ENCODE assay signal across 23 mouse cellular contexts in the genomic region with DNA sequence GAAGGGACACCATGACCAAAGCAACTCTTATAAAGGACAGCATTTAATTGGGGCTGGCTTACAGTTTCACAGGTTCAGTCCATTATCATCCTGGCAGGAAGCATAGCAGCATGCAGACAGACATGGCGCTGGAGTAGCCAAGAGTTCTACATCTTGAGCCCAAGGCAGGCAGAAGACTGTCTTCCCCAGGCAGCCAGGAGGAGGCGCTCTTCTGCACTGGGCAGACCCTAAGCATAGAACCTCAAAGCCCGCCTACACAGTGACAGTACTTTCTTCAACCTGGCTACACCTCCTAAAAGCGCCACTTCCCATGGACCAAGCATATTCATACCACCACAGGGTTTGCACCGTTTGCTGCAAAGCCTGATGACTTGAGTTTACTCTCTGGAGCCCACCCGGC. TPM values are rescaled to one million over a fixed set of nuclear protein-coding genes. Genes with fewer than 3 reads are reported as not detected.
DNase-seq lines count a peak whose midpoint lies in the region; ATAC-seq and TF ChIP-seq lines count a peak whose summit lies in the region.
"Had no signal": no experiment of that assay in that cellular context is flagged by ENCODE, and none has a peak within 500 bp of the region (broad histone marks: within the 10 kb centered on the region; RNA-seq: fewer than 3 reads in every experiment).

No protein-coding gene starts in this region.

- H3K9ac ChIP-seq in intestine, postnatal 0 days (ENCODE audit: low read depth, low read length) = no peak overlapping the region
- H3K9ac ChIP-seq in intestine, embryonic 15.5 days = no peak overlapping the region
- H3K9ac ChIP-seq: forebrain, embryonic 13.5 days; heart, embryonic 15.5 days; limb, embryonic 13.5 days; liver, embryonic 13.5 days had no signal

- ATAC-seq in intestine, postnatal 0 days = no peak
- ATAC-seq in intestine, embryonic 15.5 days = no peak
- ATAC-seq: forebrain, embryonic 13.5 days; hindbrain, postnatal 0 days had no signal

- peak; percentile 17 for DNase-seq in thymus, postnatal 0 days (ENCODE audit: low spot score)
- no peak for DNase-seq in thymus, postnatal 10 days (ENCODE audit: low spot score in 2 of 2)
- DNase-seq in ES-CJ7 (ENCODE audit: low read depth, low spot score) = peak; percentile 55
- peak; percentile 46 for DNase-seq in naive thymus-derived CD4-positive, alpha-beta T cell, adult 2 months (ENCODE audit: low read depth)
- no peak for DNase-seq in ovary, postnatal 14 days (ENCODE audit: low spot score)
- no peak for DNase-seq in limb, embryonic 10.5 days (ENCODE audit: low spot score)
- DNase-seq: adrenal gland, postnatal 36 days; B cell, adult 2 months; cerebellum, adult 9-10 months; gastrocnemius, postnatal 36 days; heart, postnatal 4 days; kidney, adult 18-20 months; kidney, postnatal 14 days; liver, embryonic 13.5 days; lung, postnatal 10 days had no signal

- H3K4me2 ChIP-seq in intestine, postnatal 0 days (replicated peaks; ENCODE audit: low read depth) = no peak overlapping the region
- H3K4me2 ChIP-seq in intestine, embryonic 15.5 days (replicated peaks) = no peak overlapping the region
- H3K4me2 ChIP-seq: forebrain, embryonic 13.5 days; heart, embryonic 15.5 days; limb, embryonic 13.5 days; liver, embryonic 13.5 days had no signal

- H3K27ac ChIP-seq in intestine, postnatal 0 days (ENCODE audit: low read depth, low read length) = no peak overlapping the region
- no peak overlapping the region for H3K27ac ChIP-seq in intestine, embryonic 15.5 days
- H3K27ac ChIP-seq in limb, embryonic 10.5 days = no peak overlapping the region
- H3K27ac ChIP-seq: forebrain, embryonic 13.5 days; heart, embryonic 15.5 days; hindbrain, postnatal 0 days; limb, embryonic 13.5 days; liver, embryonic 13.5 days; midbrain, embryonic 10.5 days had no signal

- H3K36me3 ChIP-seq in intestine, postnatal 0 days (ENCODE audit: control insufficient read depth, insufficient read depth) = no peaks in the 10 kb centered on the region
- no peaks in the 10 kb centered on the region for H3K36me3 ChIP-seq in intestine, embryonic 15.5 days
- no peaks in the 10 kb centered on the region for H3K36me3 ChIP-seq in limb, embryonic 10.5 days
- H3K36me3 ChIP-seq: heart, embryonic 15.5 days; limb, embryonic 13.5 days; liver, embryonic 13.5 days; midbrain, embryonic 10.5 days had no signal

- WGBS in intestine, postnatal 0 days = 94% methylated on average over 6 of the region's 6 CpGs
- WGBS in intestine, embryonic 15.5 days = 95% methylated on average over 6 of the region's 6 CpGs
- 89% methylated on average over 6 of the region's 6 CpGs for WGBS in limb, embryonic 10.5 days

- TF ChIP-seq CTCF in intestine, postnatal 0 days (IDR thresholded peaks at IDR 0.05; ENCODE audit: low read depth) = peak; percentile 16; the same call in 1 of the 2 replicates

- no peaks in the 10 kb centered on the region for H3K9me3 ChIP-seq in intestine, postnatal 0 days (ENCODE audit: control insufficient read depth)
- H3K9me3 ChIP-seq in intestine, embryonic 15.5 days = no peaks in the 10 kb centered on the region
- H3K9me3 ChIP-seq in limb, embryonic 10.5 days (replicated peaks) = no peaks in the 10 kb centered on the region
- H3K9me3 ChIP-seq: forebrain, embryonic 13.5 days; heart, embryonic 15.5 days; limb, embryonic 13.5 days; liver, embryonic 13.5 days; midbrain, embryonic 10.5 days had no signal

- H3K4me3 ChIP-seq in intestine, postnatal 0 days (ENCODE audit: low read depth, low read length) = no peak overlapping the region
- no peak overlapping the region for H3K4me3 ChIP-seq in intestine, embryonic 15.5 days (replicated peaks)
- no peak overlapping the region for H3K4me3 ChIP-seq in limb, embryonic 10.5 days
- H3K4me3 ChIP-seq: forebrain, embryonic 13.5 days; heart, embryonic 15.5 days; limb, embryonic 13.5 days; liver, embryonic 13.5 days; midbrain, embryonic 10.5 days had no signal

- no peaks in the 10 kb centered on the region for H3K27me3 ChIP-seq in intestine, postnatal 0 days (replicated peaks; ENCODE audit: control insufficient read depth, insufficient read depth, low read length)
- H3K27me3 ChIP-seq in intestine, embryonic 15.5 days (replicated peaks) = no peaks in the 10 kb centered on the region
- peaks cover 94% of the 10 kb centered on the region for H3K27me3 ChIP-seq in limb, embryonic 10.5 days (ENCODE audit: low read depth, poor library complexity, severe bottlenecking)
- H3K27me3 ChIP-seq: forebrain, embryonic 13.5 days; liver, embryonic 13.5 days had no signal

- H3K4me1 ChIP-seq in intestine, postnatal 0 days (replicated peaks; ENCODE audit: control insufficient read depth, insufficient read depth, low read length) = no peaks in the 10 kb centered on the region
- peaks cover 9% of the 10 kb centered on the region for H3K4me1 ChIP-seq in intestine, embryonic 15.5 days (replicated peaks)
- H3K4me1 ChIP-seq in limb, embryonic 10.5 days = peaks cover 26% of the 10 kb centered on the region
- H3K4me1 ChIP-seq: forebrain, embryonic 13.5 days had no signal

RNA-seq across cellular contexts. Expression of a gene that starts 39.2 kb away (rescaled TPM):
- 0.46 and 0.52 TPM in 2 replicates for polyA plus RNA-seq in intestine, postnatal 0 days (2015; fragmentation: Nextera tagmentation; extraction: Ambion mirVana)
- 0.94 and 1.0 TPM in 2 replicates for polyA plus RNA-seq in intestine, embryonic 15.5 days (2015; fragmentation: Nextera tagmentation; extraction: Ambion mirVana)
- polyA plus RNA-seq in thymus, postnatal 0 days (2015; fragmentation: Nextera tagmentation; extraction: Ambion mirVana) = 376 and 450 TPM in 2 replicates
- 0.13 TPM in 1 of 2 replicates, not detected in the other for polyA plus RNA-seq in limb, embryonic 10.5 days (2016; fragmentation: Nextera tagmentation; extraction: Ambion mirVana)

RNA-seq across cellular contexts. Expression of a gene that starts 59.6 kb away (rescaled TPM):
- polyA plus RNA-seq in intestine, postnatal 0 days (2015; fragmentation: Nextera tagmentation; extraction: Ambion mirVana) = not detected in 2 replicates
- 0.30 TPM in 1 of 2 replicates, not detected in the other for polyA plus RNA-seq in intestine, embryonic 15.5 days (2015; fragmentation: Nextera tagmentation; extraction: Ambion mirVana)
- not detected in 2 replicates for polyA plus RNA-seq in thymus, postnatal 0 days (2015; fragmentation: Nextera tagmentation; extraction: Ambion mirVana)
- polyA plus RNA-seq in limb, embryonic 10.5 days (2016; fragmentation: Nextera tagmentation; extraction: Ambion mirVana) = 0.78 and 0.83 TPM in 2 replicates
- polyA plus RNA-seq: forebrain, embryonic 13.5 days; heart, embryonic 15.5 days; small intestine, adult 2 months had no signal

Comparison
In these comparisons a context has a peak if more than half of its experiments do, and no peak if none do; other contexts are left out.
1. DNase-seq: peak in thymus, postnatal 0 days (single experiment), ES-CJ7 (single experiment) and naive thymus-derived CD4-positive, alpha-beta T cell, adult 2 months (single experiment); none in thymus, postnatal 10 days (0 of 2), ovary, postnatal 14 days (single experiment) and limb, embryonic 10.5 days (single experiment).
2. RNA of a gene that starts 39.2 kb away (polyA plus RNA-seq): 376 to 450 TPM in thymus, postnatal 0 days; 0.94 to 1.0 TPM in intestine, embryonic 15.5 days, 0.46 to 0.52 TPM in intestine, postnatal 0 days and 0.13 TPM in limb, embryonic 10.5 days; every median in the first group is over 100 times any median in the second.